Mouse (Mus musculus): Measurements from ENCODE around the gene Klb.

The Klb gene

GRCm38 (mm10) chr5:65371551-65371950 lies 23.4 kb downstream of the Klb start:
- in situ Hi-C loops (cut with MboI, MseI) = no loop called here

GRCm38 (mm10) chr5:65374746-65375145 lies 26.6 kb downstream of the Klb start:
- in situ Hi-C loops (cut with MboI, MseI) = no loop called here

GRCm38 (mm10) chr5:65385704-65386103 lies 37.6 kb downstream of the Klb start:
- in situ Hi-C loops (cut with MboI, MseI) = no loop called here

- in situ Hi-C loops (cut with MboI, MseI) = no loop called here
Observed at GRCm38 (mm10) chr5:65387008-65387867, 39.1 kb downstream of the Klb start.

- in situ Hi-C loops (cut with MboI, MseI) = no loop called here
Observed at GRCm38 (mm10) chr5:65390648-65391644, 42.8 kb downstream of the Klb start, which contains the start of the genes Rpl9 and Lias. TSS of gene Rpl9 (minus strand) at chr5:65391444. TSS of gene Lias (plus strand) at chr5:65391497.

- in situ Hi-C loops (cut with MboI, MseI) = no loop called here
Observed at GRCm38 (mm10) chr5:65391753-65392152, 43.6 kb downstream of the Klb start.

- in situ Hi-C loops (cut with MboI, MseI) = no loop called here
Observed at GRCm38 (mm10) chr5:65394425-65394824, 46.3 kb downstream of the Klb start.

GRCm38 (mm10) chr5:65401251-65401994 lies 53.3 kb downstream of the Klb start:
- in situ Hi-C loops (cut with MboI, MseI) = no loop called here

GRCm38 (mm10) chr5:65407989-65408388 lies 59.9 kb downstream of the Klb start:
- in situ Hi-C loops (cut with MboI, MseI) = no loop called here

GRCm38 (mm10) chr5:65415653-65416458 lies 67.7 kb downstream of the Klb start:
- in situ Hi-C loops (cut with MboI, MseI) = no loop called here

- in situ Hi-C loops (cut with MboI, MseI) = no loop called here
Observed at GRCm38 (mm10) chr5:65419136-65419535, 71.0 kb downstream of the Klb start.

- in situ Hi-C loops (cut with MboI, MseI) = no loop called here
Observed at GRCm38 (mm10) chr5:65420822-65421221, 72.7 kb downstream of the Klb start.

GRCm38 (mm10) chr5:65422803-65423202 lies 74.7 kb downstream of the Klb start:
- in situ Hi-C loops (cut with MboI, MseI) = no loop called here

- in situ Hi-C loops (cut with MboI, MseI) = no loop called here
Observed at GRCm38 (mm10) chr5:65424215-65424614, 76.1 kb downstream of the Klb start.

GRCm38 (mm10) chr5:65425251-65425650 lies 77.1 kb downstream of the Klb start:
- in situ Hi-C loops (cut with MboI, MseI) = no loop called here

- in situ Hi-C loops (cut with MboI, MseI) = no loop called here
Observed at GRCm38 (mm10) chr5:65428321-65428720, 80.2 kb downstream of the Klb start.

GRCm38 (mm10) chr5:65429441-65429840 lies 81.3 kb downstream of the Klb start:
- in situ Hi-C loops (cut with MboI, MseI) = no loop called here
